In genomic region chr13:33080356-33080755, GRCm38 (mm10) we compare ENCODE assay signal across 8 mouse cellular contexts. TPM values are rescaled to one million over a fixed set of nuclear protein-coding genes. Genes with fewer than 3 reads are reported as not detected.
DNase-seq lines count a peak whose midpoint lies in the region; ATAC-seq and TF ChIP-seq lines count a peak whose summit lies in the region.

No protein-coding gene starts in this region.

- no peaks in the 10 kb centered on the region for H3K9me3 ChIP-seq in kidney, postnatal 0 days (replicated peaks; ENCODE audit: low read length)

- no peaks in the 10 kb centered on the region for H3K27me3 ChIP-seq in cerebellum, adult 2 months (ENCODE audit: control insufficient read depth, insufficient read depth, low read length)
- no peaks in the 10 kb centered on the region for H3K27me3 ChIP-seq in kidney, postnatal 0 days (ENCODE audit: insufficient read depth, low read length)
- no peaks in the 10 kb centered on the region; the same call in 1 of the 2 replicates for H3K27me3 ChIP-seq in small intestine, adult 2 months (ENCODE audit: control insufficient read depth, insufficient read depth, low read length)

- no peak for ATAC-seq in kidney, postnatal 0 days (replicated peaks; ENCODE audit: low FRiP score, low read depth)

- no peak overlapping the region for H3K9ac ChIP-seq in kidney, postnatal 0 days (ENCODE audit: low read depth, low read length)

- WGBS in cerebellum, adult 2 months = 32% methylated on average over 3 of the region's 3 CpGs
- 18% methylated on average over 3 of the region's 3 CpGs for WGBS in kidney, postnatal 0 days
- 35% methylated on average over 3 of the region's 3 CpGs for WGBS in small intestine, adult 2 months

- H3K36me3 ChIP-seq in kidney, postnatal 0 days (ENCODE audit: insufficient read depth, low read length) = no peaks in the 10 kb centered on the region
- no peaks in the 10 kb centered on the region for H3K36me3 ChIP-seq in small intestine, adult 2 months (ENCODE audit: control insufficient read depth, insufficient read depth, low read length)

- TF ChIP-seq CTCF in cerebellum, adult 2 months (IDR thresholded peaks at IDR 0.05; ENCODE audit: borderline replicate concordance, insufficient read depth, low read depth, low read length) = peak; percentile 45; the same call in 1 of the 2 replicates
- peak; percentile 68 for TF ChIP-seq CTCF in kidney, postnatal 0 days (IDR thresholded peaks at IDR 0.05; ENCODE audit: low read depth)
- TF ChIP-seq CTCF in small intestine, adult 2 months (IDR thresholded peaks at IDR 0.05; ENCODE audit: extremely low read depth, insufficient read length, insufficient replicate concordance, low read depth, low read length) = peak; percentile 13; the same call in 1 of the 2 replicates

- H3K4me1 ChIP-seq in cerebellum, adult 2 months (ENCODE audit: control insufficient read depth, insufficient read depth, low read length) = peaks cover 16% of the 10 kb centered on the region
- H3K4me1 ChIP-seq in kidney, postnatal 0 days (replicated peaks; ENCODE audit: insufficient read depth, low read length) = no peaks in the 10 kb centered on the region
- H3K4me1 ChIP-seq in small intestine, adult 2 months (ENCODE audit: control insufficient read depth, insufficient read depth, insufficient read length, low read length) = peaks cover 7% of the 10 kb centered on the region; the same call in 1 of the 2 replicates

- H3K4me2 ChIP-seq in kidney, postnatal 0 days (ENCODE audit: low read length) = no peak overlapping the region

- DNase-seq in ovary, postnatal 36 days (ENCODE audit: low spot score) = peak; percentile 15
- no peak for DNase-seq in ovary, adult 18-20 months (ENCODE audit: low spot score)
- DNase-seq in cerebellum, adult 2 months = peak; percentile 18 to 20
- peak; percentile 23 for DNase-seq in kidney, postnatal 0 days (ENCODE audit: low spot score)
- DNase-seq in gastrocnemius, postnatal 4 days (ENCODE audit: low spot score in 2 of 2) = no peak
- no peak for DNase-seq in left cerebral cortex, adult 9 months (ENCODE audit: low spot score in 2 of 2)
- DNase-seq in thymus, postnatal 25 days = no peak

- no peak overlapping the region for H3K27ac ChIP-seq in cerebellum, adult 2 months (ENCODE audit: insufficient read depth, low read length)
- H3K27ac ChIP-seq in kidney, postnatal 0 days = no peak overlapping the region
- no peak overlapping the region for H3K27ac ChIP-seq in small intestine, adult 2 months (ENCODE audit: insufficient read depth, low read depth, low read length)

- no peak for TF ChIP-seq POLR2A in cerebellum, adult 2 months (IDR thresholded peaks at IDR 0.05; ENCODE audit: borderline replicate concordance, insufficient read depth, low read length)
- no peak for TF ChIP-seq POLR2A in small intestine, adult 2 months (IDR thresholded peaks at IDR 0.05; ENCODE audit: low read depth, low read length)

- H3K4me3 ChIP-seq in cerebellum, adult 2 months (replicated peaks; ENCODE audit: insufficient read depth, low read depth, low read length) = no peak overlapping the region
- no peak overlapping the region for H3K4me3 ChIP-seq in kidney, postnatal 0 days (replicated peaks; ENCODE audit: low read depth, low read length)
- H3K4me3 ChIP-seq in small intestine, adult 2 months (ENCODE audit: low read depth, low read length) = no peak overlapping the region

RNA-seq across cellular contexts. Expression of gene Serpinb1b, which starts 2.0 kb away (rescaled TPM):
- polyA plus RNA-seq in cerebellum, adult 2 months (2012; rRNA removed) = 9.1 and 10.3 TPM in 2 replicates
- not detected in 2 replicates for polyA plus RNA-seq in kidney, postnatal 0 days (2015; fragmentation: Nextera tagmentation; extraction: Ambion mirVana)
- polyA plus RNA-seq in small intestine, adult 2 months (2012; rRNA removed) = not detected in 2 replicates
- under 1 TPM; 0.22 to 0.36 TPM for total RNA-seq in gastrocnemius, postnatal 4 days (2021)

RNA-seq across cellular contexts. Expression of gene Serpinb9b, which starts 53.1 kb away (rescaled TPM):
- 0.03 and 0.05 TPM in 2 replicates for polyA plus RNA-seq in cerebellum, adult 2 months (2012; rRNA removed)
- 0.16 and 0.26 TPM in 2 replicates for polyA plus RNA-seq in kidney, postnatal 0 days (2015; fragmentation: Nextera tagmentation; extraction: Ambion mirVana)
- 0.04 TPM in 1 of 2 replicates, not detected in the other for polyA plus RNA-seq in small intestine, adult 2 months (2012; rRNA removed)
- under 1 TPM; 0.17 to 0.26 TPM for total RNA-seq in gastrocnemius, postnatal 4 days (2021)

Comparison
In these comparisons a context has a peak if more than half of its experiments do, and no peak if none do; other contexts are left out.
1. DNase-seq: peak in ovary, postnatal 36 days (single experiment), cerebellum, adult 2 months (2 of 2) and kidney, postnatal 0 days (single experiment); none in ovary, adult 18-20 months (single experiment), gastrocnemius, postnatal 4 days (0 of 2), left cerebral cortex, adult 9 months (0 of 2) and thymus, postnatal 25 days (single experiment).
2. CTCF ChIP-seq: peak in every context shown above with its lines; median percentile 68 in kidney, postnatal 0 days; 45 in cerebellum, adult 2 months; 13 in small intestine, adult 2 months.